Mouse (Mus musculus) thymus, adult 2 months (tissue): Measurements from ENCODE around the gene Pla1a.

ENCODE experiments used
- CTCF ChIP-seq: fragments of 200-500 bp; IDR thresholded peaks from 2 replicates; pipeline ENCODE4 v1.5.1; 2012; ENCODE audit warnings: mild to moderate bottlenecking, control low read depth, low read length, moderate library complexity, borderline replicate concordance; ENCODE audit not compliant: control insufficient read depth, poor library complexity, insufficient read depth; ENCODE audit errors: extremely low read depth
- POLR2A ChIP-seq: fragments of 200-500 bp; IDR thresholded peaks from 2 replicates; pipeline ENCODE4 v1.6.1; 2012; ENCODE audit warnings: mild to moderate bottlenecking, low read length, control low read depth, moderate library complexity; ENCODE audit not compliant: control insufficient read depth, poor library complexity, insufficient read depth; ENCODE audit errors: extremely low read depth

DNA sequence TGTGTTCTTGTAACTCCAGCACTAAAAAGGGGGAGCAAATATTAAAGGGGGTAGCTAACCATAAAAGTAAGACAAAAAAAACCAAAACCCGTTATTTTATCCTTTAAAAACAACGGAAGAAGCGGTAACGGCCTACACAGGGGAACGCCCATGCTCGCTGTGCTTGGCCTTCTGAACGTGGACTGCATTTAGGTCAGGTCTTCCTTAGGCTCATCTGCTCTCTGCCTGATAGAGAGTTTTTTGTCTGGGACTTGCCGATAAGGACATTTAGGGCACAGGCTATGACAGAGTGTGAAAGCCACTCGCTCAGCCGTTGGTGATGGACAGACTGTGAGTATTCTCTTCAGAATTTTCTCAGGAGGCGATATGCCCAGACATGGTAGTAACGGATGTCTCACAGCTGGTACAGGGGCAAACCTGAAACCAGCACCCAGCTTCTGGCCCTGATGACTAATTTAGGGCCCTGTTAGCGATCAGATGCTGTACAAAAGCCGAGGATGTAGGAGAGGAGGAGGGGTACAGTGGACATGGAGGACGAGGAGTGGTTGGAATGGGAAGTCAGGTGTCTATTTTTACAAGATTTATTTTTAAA, 61.1 kb downstream of the Pla1a start:
- TF ChIP-seq CTCF: no peak
- TF ChIP-seq POLR2A: no peak
